Mouse (Mus musculus): Measurements from ENCODE around the gene Kcng4.

The Kcng4 gene

DNA sequence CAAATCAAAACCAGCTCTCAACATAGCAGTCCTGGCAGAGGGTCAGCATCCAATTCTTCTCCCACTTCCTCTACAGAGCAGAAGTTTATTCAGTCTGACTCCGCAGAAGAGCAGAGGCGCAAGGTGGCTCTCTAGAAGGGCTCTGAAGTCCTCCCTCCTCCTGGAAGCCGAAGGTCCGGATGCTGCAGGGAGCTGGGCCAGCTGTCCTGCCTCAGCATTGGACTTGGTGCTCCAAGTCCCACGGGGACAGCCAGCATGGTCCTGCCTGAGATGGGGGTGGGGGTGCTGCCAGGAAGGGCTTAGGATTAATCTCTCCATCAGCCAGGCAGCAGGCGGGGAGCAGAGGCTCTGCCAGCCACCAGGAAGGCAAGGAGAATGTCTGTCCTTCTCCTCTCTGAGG, at the start of gene Kcng4:
Gene Kcng4 (minus strand): TSS at position 303 of the 400 bp plus-strand sequence.
- DNase-seq (ENCODE audit: low spot score in 2 of 2): no peak

DNA sequence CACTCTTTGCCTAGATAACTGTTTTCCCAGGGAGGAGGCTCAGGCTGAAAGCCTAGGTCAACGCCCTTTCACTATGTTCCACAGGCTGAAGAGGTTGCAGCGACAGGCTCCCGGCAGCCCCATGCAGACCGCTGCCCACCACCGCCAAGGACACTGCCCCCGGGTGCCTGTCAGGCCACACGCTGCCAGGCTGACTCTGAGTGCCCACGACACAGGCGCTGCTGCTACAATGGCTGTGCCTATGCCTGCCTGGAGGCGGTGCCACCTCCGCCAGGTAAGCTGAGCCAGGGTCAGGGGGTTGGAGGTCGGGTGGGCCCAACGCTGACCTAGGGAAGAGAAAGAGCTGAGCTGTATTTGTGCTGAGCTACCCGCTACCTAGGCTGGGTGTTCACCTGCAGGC, 43.7 kb upstream of the Kcng4 start:
- DNase-seq (ENCODE audit: low spot score in 2 of 2): no peak

DNA sequence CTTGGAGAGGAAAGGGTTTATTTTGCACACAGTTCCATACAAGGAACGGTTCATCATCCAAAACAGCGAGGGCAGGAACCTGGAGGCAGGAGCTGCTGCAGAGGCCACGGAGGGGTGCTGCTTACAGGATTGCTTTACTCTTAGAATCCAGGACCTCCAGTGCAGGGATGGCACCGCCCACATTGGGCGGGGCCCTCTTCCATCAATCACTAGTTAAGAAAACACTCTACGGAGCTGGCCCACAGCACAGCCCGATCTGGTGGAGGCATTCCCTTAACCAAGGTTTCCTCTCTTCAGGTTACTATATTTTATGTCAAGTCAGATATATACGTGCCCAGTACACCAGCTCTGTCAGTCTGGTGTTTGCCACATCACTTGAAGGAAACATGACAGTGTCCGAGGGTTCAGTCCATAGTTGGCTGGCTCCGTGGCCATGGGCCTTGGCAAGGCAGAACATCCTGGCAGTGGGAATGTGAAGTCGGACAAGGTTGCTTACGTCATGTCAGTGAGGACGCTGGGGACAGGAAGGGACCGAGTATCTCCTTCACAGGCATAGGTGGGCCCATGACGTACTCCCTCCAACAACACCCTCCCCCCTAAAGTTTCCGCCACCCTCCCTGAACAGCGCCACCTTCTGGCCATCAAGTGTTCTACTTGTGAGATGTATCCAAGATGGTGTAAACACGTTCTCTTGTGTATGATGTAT, 42.8 kb upstream of the Kcng4 start:
- no peak for DNase-seq (ENCODE audit: low spot score in 2 of 2)

DNA sequence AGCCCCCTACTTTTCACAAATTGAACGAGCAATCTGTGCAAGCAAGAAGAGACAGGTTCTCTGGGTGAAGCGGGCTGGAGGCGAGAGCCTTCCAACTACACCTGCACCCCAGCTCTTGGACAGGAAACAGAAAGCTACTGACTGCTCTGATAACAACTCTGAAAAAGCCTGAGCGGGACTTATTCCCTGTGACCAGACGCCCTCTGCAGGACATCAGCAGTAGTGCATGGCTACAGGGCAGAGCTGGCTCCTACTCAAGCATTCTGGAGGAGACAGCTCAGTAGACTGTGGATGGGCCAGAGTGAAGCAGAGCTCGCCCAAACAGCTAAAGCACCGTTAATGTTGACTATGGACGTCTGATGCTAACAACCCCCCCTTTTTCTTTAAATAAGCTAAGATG, 40.9 kb upstream of the Kcng4 start:
- DNase-seq (ENCODE audit: low spot score in 2 of 2): peak; percentile 89 to 94

DNA sequence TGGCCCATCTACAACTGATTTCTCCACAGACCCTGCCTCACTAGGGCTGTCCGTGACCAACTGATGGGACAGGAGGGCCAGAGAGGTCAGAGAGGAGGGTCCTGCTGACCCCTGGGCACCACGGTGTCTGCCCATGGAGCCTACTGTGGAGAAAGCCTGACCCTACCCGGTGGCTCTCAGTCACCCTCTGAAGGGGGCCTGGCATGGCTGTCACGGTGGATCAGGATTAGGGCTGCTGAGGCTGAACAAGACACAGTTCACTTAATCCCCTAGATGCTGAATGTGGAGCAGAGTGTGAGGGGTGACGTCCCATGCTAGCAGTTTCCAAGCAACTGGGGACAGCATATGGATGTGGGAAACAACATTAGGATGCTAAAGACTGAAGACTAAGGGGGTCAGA, 40.0 kb upstream of the Kcng4 start:
- no peak for DNase-seq (ENCODE audit: low spot score in 2 of 2)

DNA sequence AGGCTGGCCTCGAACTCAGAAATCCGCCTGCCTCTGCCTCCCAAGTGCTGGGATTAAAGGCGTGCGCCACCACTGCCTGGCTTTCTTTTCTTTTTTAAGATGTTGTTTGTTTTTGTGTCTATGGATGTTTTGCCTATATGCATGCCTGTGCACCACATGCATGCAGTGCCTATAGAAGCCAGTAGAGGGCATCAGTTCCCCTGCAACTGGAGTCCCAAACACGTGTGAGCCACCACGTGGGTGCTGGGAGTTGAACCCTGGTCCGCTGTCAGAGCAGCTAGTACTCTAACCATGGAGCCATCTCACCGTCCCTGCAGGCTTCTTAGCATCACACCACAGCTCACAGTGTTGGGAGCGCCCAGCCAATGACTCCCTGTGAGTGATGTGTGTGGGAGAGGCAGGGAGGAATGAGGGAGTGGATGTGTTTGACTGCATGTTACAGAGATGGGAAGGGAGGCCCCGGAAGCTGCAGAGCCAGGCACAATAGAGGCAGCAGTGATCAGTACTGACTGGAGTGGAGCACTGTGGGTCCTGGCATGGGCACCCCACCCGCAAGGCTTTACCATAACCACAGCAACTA, 38.6 kb upstream of the Kcng4 start:
- DNase-seq (ENCODE audit: low spot score in 2 of 2): no peak

DNA sequence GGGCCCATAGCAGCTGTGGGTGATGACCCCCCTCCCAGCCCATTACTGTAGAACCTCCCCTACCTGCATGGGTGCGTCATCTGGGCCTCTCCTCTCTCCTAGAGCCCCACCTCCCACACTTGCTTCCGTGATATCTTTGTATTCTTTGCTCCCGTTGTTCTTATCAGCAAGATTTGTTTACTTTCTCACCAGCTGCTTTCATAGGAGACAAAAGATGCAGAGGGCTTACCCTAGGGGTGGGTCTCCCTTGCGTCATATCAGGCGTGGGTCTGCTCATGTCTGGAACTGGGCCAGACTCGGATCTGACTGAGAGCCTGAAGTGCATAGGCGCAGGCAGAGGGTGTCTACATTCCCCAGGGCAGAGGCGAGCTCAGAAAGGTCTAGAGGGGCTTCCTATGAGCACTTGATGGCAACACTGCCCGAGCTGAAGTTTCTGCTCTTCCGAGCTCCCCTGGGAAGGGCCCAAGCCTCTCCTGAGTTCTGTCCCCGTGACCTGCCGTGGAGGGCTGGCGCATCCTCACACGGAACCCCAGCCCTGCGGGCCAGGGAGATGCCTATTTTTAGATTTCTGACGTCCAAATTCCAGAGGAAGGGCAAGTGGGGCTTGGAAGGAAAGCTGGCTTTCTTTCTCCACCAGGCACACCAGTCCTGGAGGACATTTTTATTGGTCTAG, 35.1 kb upstream of the Kcng4 start:
- DNase-seq (ENCODE audit: low spot score in 2 of 2): no peak

DNA sequence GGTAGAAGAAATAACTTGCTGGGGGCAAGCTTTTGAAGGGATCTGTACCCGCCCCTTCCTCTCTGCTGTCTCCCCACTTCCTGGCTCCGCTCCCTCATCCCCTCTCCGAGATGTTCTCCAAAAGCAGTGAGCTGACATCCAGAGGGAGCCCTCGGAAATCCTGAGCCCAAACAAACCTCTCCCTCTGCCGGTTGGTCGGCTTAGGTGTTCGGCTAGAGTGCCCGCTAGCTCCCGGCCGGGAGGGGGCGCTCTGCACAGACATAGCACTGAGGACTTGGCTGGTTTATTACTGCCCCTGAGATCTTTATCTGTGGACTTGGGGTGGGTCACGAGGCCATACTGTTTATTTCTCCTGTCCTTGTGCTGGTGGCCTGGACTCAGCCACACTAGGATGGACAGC, 33.8 kb upstream of the Kcng4 start:
- DNase-seq (ENCODE audit: low spot score in 2 of 2): no peak

DNA sequence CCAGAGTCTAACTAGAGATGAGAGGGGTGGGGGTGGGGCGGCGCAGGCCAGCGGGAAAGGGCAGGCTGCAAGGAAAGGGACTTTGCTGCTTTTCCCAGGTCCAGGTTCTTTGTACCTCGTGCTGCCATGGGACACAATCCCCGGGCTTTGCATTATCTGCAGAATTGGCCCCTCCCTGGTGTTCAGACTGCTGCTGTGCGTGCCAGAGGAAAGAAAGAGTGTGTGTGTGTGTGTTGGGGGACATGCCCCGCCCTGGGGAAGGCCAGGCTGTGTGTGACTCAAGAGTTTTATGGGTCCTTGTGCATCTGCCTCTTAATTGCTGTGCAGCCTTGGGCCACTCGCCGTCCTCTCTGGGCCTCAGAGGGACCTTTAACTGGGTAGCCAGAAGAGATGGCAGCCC, 33.0 kb upstream of the Kcng4 start:
- DNase-seq (ENCODE audit: low spot score in 2 of 2): no peak

DNA sequence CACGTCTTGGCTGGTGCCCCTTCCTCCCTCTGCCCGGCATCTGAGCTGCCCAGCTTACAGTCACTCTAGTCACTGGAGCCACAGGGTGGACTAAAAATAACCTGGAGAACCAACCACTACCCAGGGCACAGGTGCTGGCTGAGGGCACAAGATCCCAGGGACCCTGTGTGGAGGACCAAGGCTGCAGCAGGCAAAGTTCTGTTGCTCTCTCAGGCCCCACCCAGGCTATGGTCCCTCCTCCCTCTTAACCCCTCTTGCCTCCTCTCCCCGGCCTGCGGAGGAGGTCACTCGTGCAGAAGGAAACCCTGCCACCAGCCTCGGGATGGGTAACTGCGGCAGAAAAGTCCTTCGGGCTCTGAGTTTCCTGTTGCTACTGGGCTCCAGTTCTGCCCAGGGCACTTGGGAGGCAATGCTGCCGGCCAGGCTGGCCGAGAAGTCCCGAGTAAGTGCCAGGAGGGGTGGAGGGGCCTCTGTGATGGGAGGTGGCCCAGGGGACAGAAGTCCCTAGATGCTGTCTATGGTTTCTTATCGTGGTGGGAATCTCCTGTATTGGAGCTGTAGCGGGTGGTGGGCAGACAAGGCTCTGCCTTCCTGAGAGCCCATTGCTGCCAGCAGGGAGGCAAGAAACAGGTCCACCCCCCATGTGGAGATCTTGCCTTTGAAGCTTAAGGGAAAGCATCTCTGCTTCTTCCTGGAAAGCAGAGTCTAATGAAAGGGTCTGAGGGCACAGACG, 30.9 kb upstream of the Kcng4 start, which contains the start of gene Wfdc1:
Gene Wfdc1 (plus strand): TSS at position 147 of the 733 bp plus-strand sequence.
- no peak for DNase-seq (ENCODE audit: low spot score in 2 of 2)

DNA sequence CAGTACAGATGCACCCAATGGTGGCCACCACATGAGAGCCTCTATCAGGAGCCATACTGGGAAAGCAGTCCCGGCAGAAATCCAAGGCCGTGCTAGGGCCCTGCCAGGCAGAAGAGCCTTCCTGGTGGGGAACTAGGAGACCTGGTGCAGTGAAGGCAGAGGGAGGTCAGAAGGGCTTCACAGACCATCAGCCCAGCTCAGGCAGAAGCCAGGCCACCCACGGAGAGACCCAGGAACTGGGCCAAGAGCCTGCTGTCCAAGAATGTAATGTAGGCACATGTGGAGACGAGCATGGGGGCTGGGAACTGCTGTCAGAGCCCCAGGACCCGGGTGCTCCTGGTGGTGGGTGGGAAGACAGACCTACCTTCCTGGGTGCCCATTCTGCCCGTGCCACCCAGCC, 29.8 kb upstream of the Kcng4 start:
- DNase-seq (ENCODE audit: low spot score in 2 of 2): no peak

DNA sequence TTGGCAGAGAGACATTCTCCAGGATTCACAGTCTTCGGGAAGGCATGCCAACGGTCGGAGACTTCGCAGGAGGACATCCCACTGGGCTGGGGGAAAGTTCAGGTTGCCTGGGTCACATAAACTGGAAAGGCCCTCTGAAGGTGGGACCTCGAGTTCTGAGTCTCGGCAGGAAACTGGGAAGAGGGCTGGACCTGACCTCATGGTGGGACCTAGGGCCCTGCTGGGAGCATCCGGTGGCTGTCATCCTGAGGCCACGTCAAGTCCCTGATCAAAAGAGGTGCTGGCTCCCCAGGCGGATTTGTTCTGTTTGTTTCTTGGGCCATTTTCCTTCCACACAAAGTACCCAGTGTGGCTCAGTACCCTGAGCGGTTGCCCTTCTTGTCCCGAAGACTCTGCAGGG, 28.0 kb upstream of the Kcng4 start:
- DNase-seq (ENCODE audit: low spot score in 2 of 2): no peak

DNA sequence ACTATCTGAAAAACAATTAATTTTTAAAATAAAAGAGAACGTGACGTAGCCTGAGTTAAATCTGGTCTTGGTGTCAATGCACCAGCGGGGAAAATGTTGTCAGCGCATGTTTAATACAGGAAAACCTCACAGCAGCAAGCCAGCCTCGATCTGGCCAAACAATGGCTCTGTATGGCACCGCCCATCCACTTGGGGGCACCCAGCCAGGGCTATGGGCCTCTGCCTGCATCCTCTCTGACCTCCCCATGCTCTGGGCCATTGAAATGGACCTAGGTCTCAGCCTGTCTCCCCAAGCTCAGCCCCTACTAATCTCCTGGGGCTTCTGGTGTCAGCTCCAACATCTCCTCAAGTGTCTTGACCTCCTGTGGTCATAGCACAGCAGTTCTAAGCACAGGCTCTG, 26.4 kb upstream of the Kcng4 start:
- no peak for DNase-seq (ENCODE audit: low spot score in 2 of 2)

DNA sequence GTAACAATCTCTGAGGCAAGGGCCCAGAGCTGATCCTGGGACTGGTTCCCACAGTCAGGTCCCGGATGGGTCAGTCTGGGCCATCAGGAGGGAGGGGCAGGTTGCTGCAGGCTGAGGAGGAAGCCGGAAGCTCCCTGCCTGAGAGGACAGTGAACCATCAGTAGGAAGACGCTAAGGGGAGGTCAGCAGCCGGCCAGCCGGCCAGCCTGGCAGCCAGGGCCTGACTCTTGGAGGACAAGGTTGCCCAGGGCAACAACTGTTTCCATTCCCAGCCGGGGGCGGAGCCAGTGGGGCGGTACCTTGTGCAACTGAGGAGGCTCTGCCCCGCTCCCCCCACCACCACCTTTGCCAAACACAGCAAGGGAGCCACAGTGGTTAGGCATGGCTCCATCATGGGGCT, 25.6 kb upstream of the Kcng4 start:
- DNase-seq (ENCODE audit: low spot score in 2 of 2): peak in 1 of 2 experiments; percentile 22

DNA sequence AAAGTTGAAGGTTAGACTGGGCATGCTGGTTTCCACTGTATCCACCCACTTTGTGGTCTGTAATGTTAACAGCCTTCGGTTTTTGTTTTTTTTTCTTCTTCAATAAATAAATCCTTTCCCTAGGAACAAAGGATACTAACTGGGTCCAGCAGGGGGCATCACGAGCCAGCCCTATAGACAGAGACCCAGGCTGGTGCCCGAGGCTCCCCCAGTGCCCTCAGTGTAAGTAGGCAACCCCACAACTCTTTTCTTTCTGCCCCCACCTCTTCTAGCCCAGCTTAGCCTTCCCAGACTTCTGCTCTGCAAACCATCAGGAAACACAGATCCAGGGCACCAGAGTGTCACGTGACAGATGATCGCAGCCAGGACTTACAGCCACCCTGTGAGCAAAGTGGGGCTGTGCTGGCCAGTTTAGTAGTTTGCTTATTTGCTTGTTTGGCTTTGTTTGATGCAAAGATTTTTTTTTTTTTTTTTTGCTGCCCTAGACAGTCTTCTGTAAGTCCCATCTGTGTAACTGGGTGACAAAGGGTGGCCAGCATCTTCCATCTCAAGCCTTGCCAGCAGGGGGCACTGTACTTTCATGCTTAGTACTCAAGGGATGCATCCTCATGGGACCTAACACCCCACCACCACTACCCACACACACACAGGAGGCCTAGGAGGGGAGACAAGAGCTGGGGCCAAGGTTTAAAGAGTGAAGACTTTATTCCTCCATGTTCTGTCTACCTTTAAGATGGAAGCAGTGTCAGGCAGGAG, 21.4 kb upstream of the Kcng4 start:
- DNase-seq (ENCODE audit: low spot score in 2 of 2): no peak

DNA sequence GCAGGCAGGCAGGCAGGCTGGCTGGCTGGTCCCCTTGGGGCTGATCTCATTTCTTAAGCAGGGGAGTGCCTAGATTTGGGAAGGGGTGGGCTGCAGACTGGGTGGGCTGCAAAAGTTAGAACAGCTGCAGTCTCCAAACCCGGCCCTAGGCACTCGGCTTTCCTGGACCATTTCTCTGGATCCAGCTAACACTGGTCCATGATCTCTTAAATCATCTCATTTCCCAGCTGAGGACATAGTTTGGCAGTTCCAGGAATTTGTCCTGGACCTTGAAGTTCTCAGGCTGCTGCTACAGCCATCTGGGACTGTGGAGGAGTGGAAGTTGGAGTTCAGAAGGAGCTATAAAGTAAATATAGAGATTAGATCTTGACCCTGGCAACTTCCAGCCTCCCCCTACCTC, 15.8 kb upstream of the Kcng4 start:
- no peak for DNase-seq (ENCODE audit: low spot score in 2 of 2)

DNA sequence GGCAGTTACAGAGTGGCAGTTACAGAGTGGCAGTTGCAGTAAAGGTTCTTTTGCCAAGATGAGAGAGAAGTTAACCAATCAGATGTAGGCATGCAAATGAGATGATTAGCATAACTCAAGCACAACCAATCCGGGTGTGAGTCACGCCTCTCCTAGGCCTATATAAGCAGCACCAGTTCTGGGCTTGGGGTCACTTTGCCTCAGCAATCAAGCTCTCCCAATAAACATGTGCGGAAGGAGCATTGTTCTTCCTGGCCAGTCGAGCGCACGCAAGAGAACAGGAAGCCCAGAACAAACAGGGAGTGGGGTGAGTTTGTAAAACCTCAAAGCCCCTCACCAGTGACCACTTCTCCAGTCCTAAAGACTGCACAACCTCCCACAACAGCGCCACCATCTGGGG, 11.4 kb upstream of the Kcng4 start:
- DNase-seq (ENCODE audit: low spot score in 2 of 2): no peak

DNA sequence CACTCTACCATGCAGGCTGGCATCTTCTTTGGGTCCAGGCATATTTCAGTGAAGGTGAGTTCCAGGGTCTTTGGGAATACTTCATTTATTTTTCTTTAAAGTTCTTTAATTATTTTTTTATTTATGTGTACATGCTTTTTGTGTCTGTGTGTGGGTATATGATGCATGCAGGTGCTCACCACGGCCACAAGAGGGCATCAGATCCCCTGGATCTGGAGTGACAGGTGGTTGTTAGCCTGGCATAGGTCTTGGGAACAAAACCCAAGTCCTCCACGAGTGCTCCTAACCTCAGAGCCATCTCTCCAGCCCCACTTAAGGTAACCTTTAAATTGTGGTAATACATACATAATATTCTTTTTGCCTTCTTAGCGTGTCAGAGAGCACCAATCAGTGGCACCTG, 10.7 kb upstream of the Kcng4 start:
- DNase-seq (ENCODE audit: low spot score in 2 of 2): no peak

DNA sequence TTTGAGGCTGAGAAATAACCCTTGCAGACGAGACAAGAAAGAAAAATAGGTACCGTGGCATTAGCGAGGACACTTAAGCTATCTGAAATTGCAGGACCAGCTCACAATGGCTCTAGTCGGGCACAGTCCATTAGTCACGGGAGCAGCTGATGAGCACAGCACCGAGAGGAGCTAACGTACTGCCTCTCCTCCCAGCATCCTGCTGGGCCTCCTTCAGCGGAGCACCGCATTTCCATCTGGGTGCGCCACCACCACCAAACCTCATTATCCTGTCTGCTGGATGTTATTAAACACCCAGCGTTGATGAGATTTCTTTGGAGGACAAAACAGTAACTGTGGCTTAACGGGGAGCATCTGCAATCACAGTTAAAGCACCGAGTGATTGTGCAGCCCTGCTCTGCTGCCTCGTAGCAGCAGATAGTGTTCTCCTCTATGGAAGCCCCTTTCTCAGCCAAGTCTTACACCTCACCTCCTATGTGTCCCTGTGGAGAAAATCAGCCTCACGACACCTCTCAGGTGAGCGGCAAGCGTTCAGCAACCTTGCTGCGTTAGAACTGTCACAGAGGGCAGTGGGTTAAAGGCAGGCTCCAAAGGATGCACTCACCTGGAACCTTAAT, 9.6 kb upstream of the Kcng4 start:
- no peak for DNase-seq (ENCODE audit: low spot score in 2 of 2)

DNA sequence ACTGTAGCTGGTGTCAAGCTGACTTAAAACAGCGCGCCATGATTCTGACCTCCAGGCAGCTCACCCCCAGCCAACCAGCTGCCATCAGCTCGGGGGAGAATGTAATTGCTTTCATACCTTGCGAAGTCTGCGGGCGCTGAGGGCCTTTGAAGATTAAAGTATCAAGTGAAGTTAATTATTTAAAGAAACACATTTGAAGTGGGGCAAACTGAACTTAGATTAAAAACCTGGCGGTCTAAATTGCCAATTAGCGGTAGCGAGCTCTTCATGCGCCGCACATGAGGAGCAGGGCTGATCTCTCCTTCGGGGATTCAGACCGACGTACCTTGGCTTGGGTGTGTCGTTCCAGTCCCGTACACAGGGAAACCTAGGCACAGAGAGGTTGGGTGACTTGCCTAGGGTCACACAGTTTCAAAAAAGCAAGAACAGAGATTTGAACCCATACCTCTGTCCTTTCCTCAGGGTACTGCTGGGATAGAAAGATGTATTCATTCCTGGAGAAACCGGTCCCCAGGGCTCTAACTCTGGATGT, 9.0 kb upstream of the Kcng4 start:
- DNase-seq (ENCODE audit: low spot score in 2 of 2): no peak

DNA sequence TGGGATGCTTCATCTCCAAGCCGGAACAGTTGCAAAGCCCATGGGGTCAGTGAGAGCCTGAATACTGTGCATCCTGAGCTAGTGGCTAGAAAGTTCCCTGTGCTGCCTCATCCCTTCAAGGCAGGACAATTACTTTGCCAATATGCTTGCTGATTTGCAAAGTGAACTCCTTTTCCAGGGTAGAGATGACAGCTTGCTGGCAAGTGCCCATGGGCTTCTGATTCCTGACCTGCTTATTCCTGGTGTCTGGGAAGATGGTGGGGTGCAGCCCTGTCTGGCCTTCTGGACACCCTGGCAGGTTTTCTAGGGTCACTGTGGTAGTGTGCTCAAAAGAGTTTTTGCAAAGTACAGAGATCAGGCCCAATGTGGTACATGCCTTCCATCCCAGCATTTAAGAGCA, 7.5 kb upstream of the Kcng4 start:
- DNase-seq (ENCODE audit: low spot score in 2 of 2): no peak

Measured in frontal cortex, postnatal 36 days (tissue).